Mouse (Mus musculus): ENCODE measurements around the gene Rab11a. TPM values are rescaled to one million over a fixed set of nuclear protein-coding genes. Genes with fewer than 3 reads are reported as not detected.
"Not testable (repeated sequence)": the region's sequence is repeated elsewhere in the genome, so short reads cannot be mapped to it uniquely, and the experiment has no call there.

Gene Rab11a
- polyA plus RNA-seq, 1 experiment from 2014 or later: 410 TPM

DNA sequence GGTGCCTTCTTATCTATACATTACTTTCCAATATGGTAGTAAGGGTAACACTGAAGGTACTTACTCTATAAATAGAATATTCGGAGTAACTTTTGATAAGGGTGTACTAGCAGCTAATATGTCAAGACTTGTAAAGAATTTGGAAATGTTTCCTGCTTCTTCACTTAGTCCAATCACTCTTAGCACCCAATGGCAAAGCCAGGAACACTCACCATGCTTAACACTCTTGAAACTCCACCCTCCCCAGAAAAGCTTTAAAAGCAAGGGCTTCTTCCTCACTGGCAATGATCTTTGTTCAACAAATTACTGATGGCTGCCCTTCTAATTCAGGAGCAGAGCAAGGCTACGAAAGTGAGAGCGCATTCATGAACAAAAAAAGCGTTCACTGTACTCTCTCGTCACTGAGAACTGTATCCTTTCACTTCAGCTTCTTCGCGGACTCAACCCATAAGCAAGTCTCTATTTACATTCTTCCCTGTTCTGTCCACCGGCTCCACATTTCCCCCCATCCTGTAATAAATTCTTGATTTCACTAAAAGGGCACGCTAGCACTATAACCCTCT lies 1.4 kb downstream of the Rab11a start:
- no peaks in the 10 kb centered on the region for H3K36me3 ChIP-seq (ENCODE audit: control insufficient read depth, insufficient read depth, low read length)
- H3K27ac ChIP-seq (ENCODE audit: low read depth, low read length): peak overlapping the region; percentile 94; the same call in 1 of the 2 replicates
- H3K4me1 ChIP-seq (ENCODE audit: control insufficient read depth, insufficient read depth, low read length): peaks cover 4% of the 10 kb centered on the region; the same call in 1 of the 2 replicates
- peak overlapping the region; percentile 97 for H3K4me3 ChIP-seq (ENCODE audit: low read depth, low read length)
- peak overlapping the region; percentile 54 for H3K4me2 ChIP-seq (ENCODE audit: low read length)
- ATAC-seq: no peak
- no peaks in the 10 kb centered on the region for H3K9me3 ChIP-seq (replicated peaks; ENCODE audit: control insufficient read depth, low read length)
- no peaks in the 10 kb centered on the region for H3K27me3 ChIP-seq (replicated peaks; ENCODE audit: control insufficient read depth, insufficient read depth, low read length)
- WGBS: 13% methylated on average over 9 of the region's 9 CpGs
- peak; percentile 3 for DNase-seq (ENCODE audit: low spot score)
- peak overlapping the region; percentile 88 for H3K9ac ChIP-seq (ENCODE audit: low read length)

DNA sequence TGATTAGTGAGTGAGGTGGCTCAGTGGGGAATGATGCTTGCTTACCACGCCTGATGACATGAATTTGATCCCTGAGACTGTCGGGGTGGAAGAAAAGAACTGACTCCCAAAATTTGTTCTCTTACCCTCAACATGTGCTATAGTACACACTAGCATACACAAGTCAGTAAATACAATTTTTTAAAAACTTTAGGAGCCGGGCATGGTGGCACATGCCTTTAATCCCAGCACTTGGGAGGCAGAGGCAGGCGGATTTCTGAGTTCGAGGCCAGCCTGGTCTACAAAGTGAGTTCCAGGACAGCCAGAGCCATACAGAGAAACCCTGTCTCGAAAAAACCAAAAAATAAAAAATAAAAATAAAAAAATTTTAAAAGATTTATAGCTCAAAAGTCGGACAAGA lies 2.6 kb downstream of the Rab11a start:
- not testable (repeated sequence) for H3K27ac ChIP-seq (ENCODE audit: low read depth, low read length); ATAC-seq; H3K4me2 ChIP-seq (ENCODE audit: low read length); H3K36me3 ChIP-seq (ENCODE audit: control insufficient read depth, insufficient read depth, low read length); H3K9me3 ChIP-seq (replicated peaks; ENCODE audit: control insufficient read depth, low read length); H3K4me1 ChIP-seq (ENCODE audit: control insufficient read depth, insufficient read depth, low read length); H3K27me3 ChIP-seq (replicated peaks; ENCODE audit: control insufficient read depth, insufficient read depth, low read length); H3K9ac ChIP-seq (ENCODE audit: low read length); DNase-seq (ENCODE audit: low spot score); H3K4me3 ChIP-seq (ENCODE audit: low read depth, low read length)
- 88% methylated on average over 7 of the region's 7 CpGs for WGBS

DNA sequence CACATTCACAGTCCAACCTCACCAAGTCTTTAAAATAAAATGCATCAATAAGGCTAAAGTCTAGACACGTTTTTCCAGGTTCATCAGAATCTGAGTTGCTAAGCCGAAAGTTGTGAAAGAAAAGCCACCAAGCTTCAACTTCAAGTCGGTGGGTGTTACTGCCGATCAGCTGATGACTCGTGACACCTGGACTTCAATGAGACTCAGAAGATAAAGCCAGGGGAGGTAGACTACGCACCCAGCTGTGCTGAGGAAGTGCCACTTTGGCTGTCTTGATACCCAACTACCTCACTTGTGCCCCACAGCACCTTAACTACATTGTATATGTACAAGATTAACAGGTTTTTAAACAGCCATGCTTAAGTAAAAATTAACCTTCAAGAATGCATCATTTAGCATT lies 3.4 kb downstream of the Rab11a start:
- Histone ChIP-seq H3K4me3 (ENCODE audit: low read depth, low read length) (no peak overlapping the region), H3K9me3 (replicated peaks; ENCODE audit: control insufficient read depth, low read length) (no peaks in the 10 kb centered on the region), H3K36me3 (ENCODE audit: control insufficient read depth, insufficient read depth, low read length) (no peaks in the 10 kb centered on the region), H3K27ac (ENCODE audit: low read depth, low read length) (no peak overlapping the region), H3K4me1 (ENCODE audit: control insufficient read depth, insufficient read depth, low read length) (peaks cover 4% of the 10 kb centered on the region; the same call in 1 of the 2 replicates), H3K9ac (ENCODE audit: low read length) (no peak overlapping the region), H3K4me2 (ENCODE audit: low read length) (no peak overlapping the region), H3K27me3 (replicated peaks; ENCODE audit: control insufficient read depth, insufficient read depth, low read length) (no peaks in the 10 kb centered on the region)
- no peak for DNase-seq (ENCODE audit: low spot score)
- no peak for ATAC-seq
- 86% methylated on average over 6 of the region's 6 CpGs for WGBS

- no peak overlapping the region for H3K4me2 ChIP-seq (ENCODE audit: low read length)
- ATAC-seq: no peak
- H3K36me3 ChIP-seq (ENCODE audit: control insufficient read depth, insufficient read depth, low read length): peaks cover 16% of the 10 kb centered on the region
- peaks cover 4% of the 10 kb centered on the region; the same call in 1 of the 2 replicates for H3K4me1 ChIP-seq (ENCODE audit: control insufficient read depth, insufficient read depth, low read length)
- DNase-seq (ENCODE audit: low spot score): no peak
- 91% methylated on average over 3 of the region's 3 CpGs for WGBS
- H3K9ac ChIP-seq (ENCODE audit: low read length): no peak overlapping the region
- H3K27me3 ChIP-seq (replicated peaks; ENCODE audit: control insufficient read depth, insufficient read depth, low read length): no peaks in the 10 kb centered on the region
- H3K27ac ChIP-seq (ENCODE audit: low read depth, low read length): no peak overlapping the region
- H3K4me3 ChIP-seq (ENCODE audit: low read depth, low read length): no peak overlapping the region
- no peaks in the 10 kb centered on the region for H3K9me3 ChIP-seq (replicated peaks; ENCODE audit: control insufficient read depth, low read length)
Observed at GRCm38 (mm10) chr9:64731029-64731560, 6.5 kb downstream of the Rab11a start.

DNA sequence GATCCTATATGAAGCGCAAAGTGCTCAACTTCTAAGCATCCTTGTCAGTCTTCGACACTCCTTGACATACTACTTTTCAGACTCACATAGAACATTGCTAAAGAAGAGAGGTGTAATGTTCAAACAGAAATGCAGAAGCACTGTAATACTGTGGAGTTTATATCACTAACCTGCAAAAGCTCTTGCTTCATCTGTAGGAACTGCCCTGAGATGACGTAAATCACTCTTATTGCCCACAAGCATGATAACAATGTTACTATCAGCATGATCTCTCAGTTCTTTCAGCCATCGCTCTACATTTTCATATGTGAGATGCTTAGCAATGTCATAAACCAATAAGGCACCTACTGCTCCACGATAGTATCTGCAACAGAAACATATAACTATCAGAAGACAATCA lies 11.1 kb downstream of the Rab11a start:
- 94% methylated on average over 5 of the region's 5 CpGs for WGBS
- Histone ChIP-seq H3K9me3 (replicated peaks; ENCODE audit: control insufficient read depth, low read length) (no peaks in the 10 kb centered on the region), H3K36me3 (ENCODE audit: control insufficient read depth, insufficient read depth, low read length) (peaks cover 35% of the 10 kb centered on the region), H3K4me1 (ENCODE audit: control insufficient read depth, insufficient read depth, low read length) (no peaks in the 10 kb centered on the region), H3K4me3 (ENCODE audit: low read depth, low read length) (no peak overlapping the region), H3K27me3 (replicated peaks; ENCODE audit: control insufficient read depth, insufficient read depth, low read length) (no peaks in the 10 kb centered on the region), H3K27ac (ENCODE audit: low read depth, low read length) (no peak overlapping the region), H3K9ac (ENCODE audit: low read length) (no peak overlapping the region), H3K4me2 (ENCODE audit: low read length) (no peak overlapping the region)
- ATAC-seq: no peak
- DNase-seq (ENCODE audit: low spot score): no peak

- Histone ChIP-seq H3K9me3 (replicated peaks; ENCODE audit: control insufficient read depth, low read length) (no peaks in the 10 kb centered on the region), H3K4me1 (ENCODE audit: control insufficient read depth, insufficient read depth, low read length) (no peaks in the 10 kb centered on the region), H3K9ac (ENCODE audit: low read length) (no peak overlapping the region), H3K27ac (ENCODE audit: low read depth, low read length) (no peak overlapping the region), H3K36me3 (ENCODE audit: control insufficient read depth, insufficient read depth, low read length) (peaks cover 21% of the 10 kb centered on the region), H3K4me2 (ENCODE audit: low read length) (no peak overlapping the region), H3K27me3 (replicated peaks; ENCODE audit: control insufficient read depth, insufficient read depth, low read length) (no peaks in the 10 kb centered on the region), H3K4me3 (ENCODE audit: low read depth, low read length) (no peak overlapping the region)
- WGBS: 85% methylated on average over 5 of the region's 5 CpGs
- ATAC-seq (no peak), DNase-seq (ENCODE audit: low spot score) (no peak)
Observed at GRCm38 (mm10) chr9:64719526-64720163, 17.9 kb downstream of the Rab11a start.

- 92% methylated on average over 3 of the region's 5 CpGs for WGBS
- H3K27me3 ChIP-seq (replicated peaks; ENCODE audit: control insufficient read depth, insufficient read depth, low read length); H3K9me3 ChIP-seq (replicated peaks; ENCODE audit: control insufficient read depth, low read length); DNase-seq (ENCODE audit: low spot score); H3K4me2 ChIP-seq (ENCODE audit: low read length); H3K9ac ChIP-seq (ENCODE audit: low read length); H3K27ac ChIP-seq (ENCODE audit: low read depth, low read length); H3K4me3 ChIP-seq (ENCODE audit: low read depth, low read length); ATAC-seq; H3K4me1 ChIP-seq (ENCODE audit: control insufficient read depth, insufficient read depth, low read length): not testable (repeated sequence)
- peaks cover 25% of the 10 kb centered on the region for H3K36me3 ChIP-seq (ENCODE audit: control insufficient read depth, insufficient read depth, low read length)
Observed at GRCm38 (mm10) chr9:64710291-64710690, 27.3 kb downstream of the Rab11a start.

GRCm38 (mm10) chr9:64704073-64704840 lies 33.3 kb downstream of the Rab11a start:
- H3K4me2 ChIP-seq (ENCODE audit: low read length): no peak overlapping the region
- no peak overlapping the region for H3K4me3 ChIP-seq (ENCODE audit: low read depth, low read length)
- no peak for DNase-seq (ENCODE audit: low spot score)
- 87% methylated on average over 5 of the region's 5 CpGs for WGBS
- H3K27me3 ChIP-seq (replicated peaks; ENCODE audit: control insufficient read depth, insufficient read depth, low read length): no peaks in the 10 kb centered on the region
- H3K9ac ChIP-seq (ENCODE audit: low read length): no peak overlapping the region
- no peaks in the 10 kb centered on the region for H3K9me3 ChIP-seq (replicated peaks; ENCODE audit: control insufficient read depth, low read length)
- H3K36me3 ChIP-seq (ENCODE audit: control insufficient read depth, insufficient read depth, low read length): peaks cover 39% of the 10 kb centered on the region
- H3K4me1 ChIP-seq (ENCODE audit: control insufficient read depth, insufficient read depth, low read length): no peaks in the 10 kb centered on the region
- no peak overlapping the region for H3K27ac ChIP-seq (ENCODE audit: low read depth, low read length)
- ATAC-seq: no peak
